Mouse (Mus musculus) left cerebral cortex, postnatal 14 days (tissue): ENCODE data around the gene Cfap73. TPM values are rescaled to one million over a fixed set of nuclear protein-coding genes. Genes with fewer than 3 reads are reported as not detected.

ENCODE experiments used
- DNase-seq, 2 experiments: peaks; one replicate each; pipeline ENCODE4 v3.0.0; 2021 to 2022; ENCODE audit warnings: low spot score in 2 of 2, mixed read lengths in 1 of 2
- intact Hi-C: fragments of 180-260 bp; cut with DNase I; formaldehyde crosslinking; loops from one replicate; pipeline ENCODE4 v1.15.1; 2025
- total RNA-seq, 2 experiments: library from RNA; stranded (reverse); gene quantifications; 2 replicates each; pipeline ENCODE4 v1.2.3; 2021

The Cfap73 gene
- total RNA-seq, 2 experiments from 2014 or later, result not detected

DNA sequence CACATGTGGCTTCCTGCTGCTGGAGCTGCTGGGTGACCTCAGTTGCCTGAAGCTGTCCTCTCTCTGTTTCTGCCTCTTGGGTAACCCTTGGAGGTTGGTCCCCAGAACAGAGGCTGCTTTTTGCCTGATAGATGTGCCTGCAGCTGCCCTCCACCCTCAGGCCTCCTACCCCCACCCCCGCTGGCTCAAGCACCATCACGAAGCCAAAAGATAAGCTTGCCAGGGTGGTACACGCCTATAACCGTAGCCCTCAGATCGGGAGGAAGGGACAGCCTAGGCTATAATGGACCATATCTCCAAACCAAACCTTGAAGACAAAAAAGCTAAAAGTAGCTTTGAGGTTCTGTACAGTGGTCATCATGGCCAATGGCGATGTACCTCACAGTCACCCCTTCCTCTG lies 34.4 kb downstream of the Cfap73 start:
- intact Hi-C loops, result loop anchor here (5.0 to 10.0 kb wide), 2 partner anchors 77 to 445 kb away; no protein-coding TSS in a partner anchor
- no peak for DNase-seq

DNA sequence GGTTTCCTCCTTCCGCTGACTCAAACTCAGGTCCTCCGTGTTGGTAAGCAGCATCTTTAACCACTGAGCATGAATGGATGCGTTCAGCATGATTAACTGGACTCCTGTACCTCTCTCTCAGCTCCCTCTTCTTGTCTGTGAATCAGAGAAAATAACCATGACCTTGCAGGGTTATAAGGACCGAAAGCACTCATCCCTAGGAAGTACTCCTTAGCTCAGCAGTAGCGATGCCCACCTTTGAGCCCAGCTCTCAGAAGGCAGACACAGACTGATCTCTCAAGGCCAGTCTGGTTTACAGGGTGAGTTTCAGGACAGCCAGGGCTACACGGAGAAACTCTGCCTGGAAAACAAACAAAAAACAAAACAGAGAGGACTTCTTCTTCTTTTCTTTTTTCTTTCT lies 39.5 kb downstream of the Cfap73 start:
- intact Hi-C loops, result no loop called here
- DNase-seq, result no peak

DNA sequence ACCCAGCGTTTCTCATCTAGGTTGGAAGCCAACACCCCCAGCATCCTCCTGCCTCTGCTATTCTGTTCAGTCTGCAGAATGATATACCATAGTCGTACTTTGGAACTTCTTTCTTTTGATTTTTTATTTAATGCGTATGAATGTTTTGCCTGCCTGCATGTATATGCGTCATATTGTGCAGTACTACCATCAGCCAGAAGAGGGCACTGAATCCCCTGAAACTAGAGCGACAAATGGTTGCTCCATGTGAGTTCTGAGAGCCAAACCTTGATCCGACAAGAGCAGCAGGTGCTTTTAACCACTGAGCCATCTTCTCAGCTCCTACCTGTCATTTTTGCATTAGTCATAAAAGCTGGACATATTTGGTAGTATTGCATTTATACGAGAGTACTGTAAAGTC lies 41.9 kb downstream of the Cfap73 start:
- intact Hi-C loops, result no loop called here
- DNase-seq, result peak in 1 of 2 experiments; percentile 64

DNA sequence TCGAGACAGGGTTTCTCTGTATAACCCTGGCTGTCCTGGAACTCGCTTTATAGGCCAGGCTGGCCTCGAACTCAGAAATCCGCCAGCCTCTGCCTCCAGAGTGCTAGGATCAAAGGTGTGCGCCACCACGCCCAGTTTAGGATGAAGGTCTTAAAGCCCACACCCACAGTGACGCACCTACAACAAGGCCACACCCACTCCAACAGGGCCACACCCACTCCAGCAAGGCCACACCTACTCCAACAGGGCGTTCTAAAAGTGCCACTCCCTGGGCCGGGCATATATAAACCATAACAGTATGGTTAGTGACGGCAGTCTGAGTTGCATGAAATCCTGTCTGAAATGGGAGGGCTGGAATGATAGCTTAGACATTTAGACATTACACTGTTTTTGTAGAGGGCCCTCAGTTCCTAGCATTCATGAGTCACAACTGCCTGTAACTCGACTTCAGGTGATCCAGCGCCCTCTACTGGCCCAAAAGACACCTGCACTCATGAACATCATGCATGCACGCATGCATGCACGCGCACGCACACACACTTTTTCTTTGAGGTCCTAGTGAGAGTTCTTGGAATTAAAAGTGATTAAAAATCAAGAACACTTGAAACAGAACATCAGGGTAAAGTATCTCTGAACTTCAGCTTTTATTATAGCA lies 43.6 kb downstream of the Cfap73 start:
- intact Hi-C loops, result no loop called here
- peak in 1 of 2 experiments; percentile 54 for DNase-seq

DNA sequence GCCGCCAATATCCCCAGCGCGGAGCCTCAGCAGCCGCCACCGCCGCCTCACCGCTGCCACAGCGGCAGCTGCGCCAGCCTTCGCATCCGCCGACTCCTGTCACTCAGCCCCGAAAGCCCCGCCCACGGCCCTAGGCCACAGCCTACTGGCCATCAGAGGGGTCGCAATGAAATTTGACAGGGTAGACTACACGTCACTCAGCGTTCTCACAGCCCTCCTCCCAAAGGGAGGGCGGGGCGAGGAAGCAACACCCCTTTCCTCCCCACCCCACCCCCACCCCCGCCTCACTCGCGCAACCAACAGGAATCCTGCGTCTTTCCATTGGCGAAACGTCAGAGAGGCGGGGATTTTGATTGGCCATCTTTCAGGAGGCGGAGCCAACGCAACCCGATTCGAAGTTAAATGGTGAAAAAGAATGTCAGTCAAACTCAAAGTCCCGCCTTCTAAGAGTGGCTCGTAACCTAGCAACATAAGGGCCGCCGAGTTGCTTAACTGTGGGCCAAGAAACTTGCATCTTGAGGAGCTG lies 45.4 kb downstream of the Cfap73 start, which contains the start of the genes Tpcn1 and Iqcd:
Gene Tpcn1, minus strand, starts transcription at position 105 of the 526 bp plus-strand sequence.
Gene Iqcd, plus strand, starts transcription at position 448 of the 526 bp plus-strand sequence.
- DNase-seq, result peak; percentile 99 to 100
- intact Hi-C loops, result loop anchor here (5.0 kb wide), 1 partner anchor 86 kb away; the partner anchor contains the start of gene Plbd2

DNA sequence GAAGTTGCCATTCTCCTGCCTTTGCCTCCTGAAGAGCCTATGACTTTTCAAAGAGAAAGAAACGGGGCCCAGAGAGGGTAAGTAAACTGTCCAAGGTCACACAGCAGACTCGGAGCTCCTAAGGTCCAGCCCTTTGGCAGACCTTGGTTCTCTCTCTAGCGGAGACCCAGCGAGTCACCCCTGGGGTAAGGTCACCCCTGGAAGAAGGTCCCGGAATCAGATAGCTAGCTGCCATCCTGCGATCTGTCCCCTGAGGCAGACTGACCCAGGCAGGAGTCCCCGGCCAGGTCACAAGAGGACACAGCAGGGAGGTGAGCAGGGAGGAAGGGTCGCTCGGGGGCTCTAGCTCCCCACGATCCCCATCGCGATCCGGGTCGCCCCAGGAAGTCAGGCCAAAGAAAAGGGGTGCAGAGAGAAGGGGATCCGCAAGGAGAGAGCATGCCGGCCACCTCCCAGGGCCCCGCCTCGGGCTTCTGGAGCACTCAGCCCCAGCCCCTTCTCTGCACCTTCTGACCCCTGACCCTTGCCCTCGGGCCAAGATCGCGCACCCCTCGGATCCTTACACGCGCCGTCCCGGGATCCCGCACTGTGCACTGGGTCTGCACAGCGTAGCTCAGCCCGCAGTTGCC lies 46.0 kb downstream of the Cfap73 start:
- intact Hi-C loops, result loop anchor here (5.0 kb wide), 1 partner anchor 86 kb away; the partner anchor contains the start of gene Plbd2
- no peak for DNase-seq

DNA sequence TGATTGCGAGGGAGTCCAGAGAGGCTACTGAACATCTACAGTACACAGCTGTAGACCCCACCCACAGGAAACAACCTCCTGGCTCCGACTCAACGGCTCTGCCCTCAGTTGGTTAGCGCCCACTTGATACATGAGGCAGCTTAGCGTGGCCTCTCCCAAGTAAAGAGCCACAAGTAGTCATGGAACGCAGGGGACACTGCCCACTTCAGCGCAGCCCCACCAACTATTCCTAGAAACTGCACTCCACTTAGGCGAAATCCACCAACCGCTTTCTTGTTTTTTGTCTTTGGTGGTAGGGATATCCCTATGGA lies 46.5 kb downstream of the Cfap73 start:
- intact Hi-C loops, result loop anchor here (5.0 kb wide), 1 partner anchor 85 kb away; the partner anchor contains the start of gene Plbd2
- no peak for DNase-seq

DNA sequence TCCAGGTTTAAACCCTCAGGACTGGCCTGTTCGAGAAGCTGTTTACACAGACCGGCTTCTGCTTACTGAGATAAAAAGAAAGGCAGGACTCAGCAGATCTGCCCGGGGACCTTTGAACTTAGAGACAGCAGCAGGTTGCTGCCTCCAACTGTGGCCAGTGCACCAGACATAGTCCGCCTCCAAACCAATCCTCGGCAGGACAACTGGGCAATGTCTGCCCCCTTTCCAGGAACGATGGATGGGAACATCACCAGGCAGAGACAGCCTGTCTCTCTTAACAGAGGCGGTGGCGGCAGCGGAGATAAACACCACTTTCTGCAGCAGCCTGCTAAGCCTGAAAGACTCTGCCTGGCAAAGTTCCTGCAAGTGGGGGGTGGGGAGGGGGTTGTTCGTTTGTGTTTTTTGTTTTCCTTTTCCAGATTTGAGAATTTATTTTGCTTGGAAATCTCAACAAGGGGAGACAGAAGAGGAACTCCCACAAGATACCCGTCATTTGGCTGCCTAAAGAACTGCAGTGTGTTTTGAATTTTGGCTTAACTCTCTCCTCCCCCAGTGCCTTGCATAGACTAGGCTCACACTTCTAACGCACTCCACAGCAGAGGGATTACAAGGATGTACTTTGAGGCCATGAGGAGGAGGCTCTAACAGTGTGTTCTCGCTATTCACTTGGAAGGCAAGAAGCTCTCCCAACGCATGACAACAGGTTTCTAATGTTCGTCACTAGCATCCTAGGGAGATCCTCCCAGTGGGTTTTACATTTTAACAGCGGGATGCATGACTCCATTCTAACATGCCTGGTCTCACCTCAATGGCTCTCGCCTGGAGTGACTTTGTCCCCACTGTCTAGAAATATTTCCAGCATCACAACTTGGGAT lies 47.1 kb downstream of the Cfap73 start:
- DNase-seq, result peak; percentile 44 to 81
- intact Hi-C loops, result loop anchor here (5.0 kb wide), 1 partner anchor 85 kb away; the partner anchor contains the start of gene Plbd2

DNA sequence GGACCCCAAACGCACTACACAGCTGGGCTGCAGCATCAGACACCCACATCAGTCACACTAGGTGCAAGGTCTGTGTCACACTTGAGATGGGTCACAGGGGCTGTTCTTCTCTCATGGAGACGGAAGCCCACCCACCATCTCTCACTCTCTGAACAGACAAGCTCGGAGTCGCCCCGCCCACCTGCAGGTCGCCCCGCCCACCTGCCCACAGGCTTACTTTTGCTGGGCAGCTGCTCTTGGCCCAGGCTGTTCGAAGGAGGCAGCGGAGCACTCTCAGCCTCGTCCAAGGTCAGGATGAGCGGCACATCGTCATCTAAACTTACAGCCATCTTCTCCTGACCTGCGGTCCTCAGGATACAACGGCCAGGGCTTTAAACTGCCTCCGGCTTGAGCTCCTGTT lies 49.1 kb downstream of the Cfap73 start:
- no peak for DNase-seq
- intact Hi-C loops, result loop anchor here (5.0 kb wide), 1 partner anchor 83 kb away; the partner anchor contains the start of gene Plbd2

DNA sequence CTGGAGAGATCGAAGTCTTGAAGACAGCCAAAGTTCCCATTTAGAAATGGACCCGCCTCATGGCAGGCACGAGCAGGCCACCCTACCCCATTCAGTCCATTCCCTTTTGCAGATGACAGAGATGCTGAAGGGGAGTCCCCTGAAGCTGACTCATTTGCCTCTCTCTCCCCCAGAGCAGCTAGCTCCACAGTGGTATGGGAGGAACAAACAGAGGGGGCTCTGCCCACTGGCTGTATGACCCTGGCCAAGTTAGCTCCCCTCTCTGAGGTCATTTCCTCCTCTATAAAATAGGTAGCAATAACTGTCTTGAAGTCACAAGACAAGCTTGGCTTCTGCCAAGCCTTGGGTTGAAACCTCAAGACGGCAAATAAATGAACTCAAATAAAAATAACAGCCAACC lies 50.5 kb downstream of the Cfap73 start:
- DNase-seq, result no peak
- intact Hi-C loops, result no loop called here

DNA sequence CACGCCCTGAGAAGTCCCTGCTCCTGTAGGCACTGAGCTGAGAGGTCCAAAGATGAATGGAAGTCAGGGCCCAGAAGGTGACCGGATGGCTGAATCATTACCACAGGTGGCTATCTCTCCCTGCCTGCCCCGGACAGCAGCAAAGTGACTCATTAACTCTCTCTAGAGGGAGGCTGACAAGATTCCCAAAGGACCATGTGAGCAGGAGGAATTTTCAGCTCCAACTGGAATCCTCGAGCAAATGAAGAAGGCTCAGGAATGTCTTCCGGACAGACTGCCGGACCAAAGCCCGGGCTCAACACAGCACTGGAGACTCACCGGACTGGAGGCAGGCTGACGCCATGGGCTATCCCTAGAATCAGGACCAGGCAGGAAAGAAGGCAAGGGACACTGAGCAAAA lies 52.0 kb downstream of the Cfap73 start:
- no peak for DNase-seq
- intact Hi-C loops, result no loop called here

DNA sequence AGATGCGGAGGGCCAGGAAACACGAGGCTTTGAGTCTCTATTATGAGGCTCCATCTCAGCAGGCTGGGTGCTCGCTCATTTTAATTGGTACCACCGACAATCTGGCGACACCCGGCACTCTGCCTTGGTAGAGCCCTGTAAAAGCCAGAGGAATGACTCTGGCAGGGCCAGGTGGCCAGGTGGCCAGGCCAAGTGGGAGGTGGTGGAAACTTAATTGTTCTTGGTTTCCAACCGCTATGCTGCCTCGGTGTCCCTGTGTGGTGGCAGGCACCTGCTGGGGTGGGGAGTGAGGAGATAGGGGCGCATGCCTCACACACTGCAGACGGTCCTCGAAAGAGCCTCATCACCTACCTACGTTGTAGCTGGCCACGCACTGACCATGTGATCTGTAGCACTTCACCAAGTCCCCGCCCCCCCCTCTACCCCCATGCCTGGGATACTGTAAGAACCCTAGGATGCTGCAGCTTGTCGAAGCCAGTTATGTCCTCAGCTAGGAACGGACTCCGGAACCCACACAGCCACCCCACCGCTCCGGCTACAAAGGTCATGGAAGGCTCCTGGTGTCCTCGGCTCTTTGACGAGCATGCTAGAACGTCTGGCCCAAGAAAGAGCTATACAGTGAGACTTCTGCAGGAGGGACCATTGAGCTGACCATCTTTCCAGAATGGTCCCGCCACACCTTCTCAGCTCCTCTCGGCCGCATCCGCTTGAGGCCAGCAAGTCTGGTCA lies 54.0 kb downstream of the Cfap73 start:
- no peak for DNase-seq
- intact Hi-C loops, result no loop called here

DNA sequence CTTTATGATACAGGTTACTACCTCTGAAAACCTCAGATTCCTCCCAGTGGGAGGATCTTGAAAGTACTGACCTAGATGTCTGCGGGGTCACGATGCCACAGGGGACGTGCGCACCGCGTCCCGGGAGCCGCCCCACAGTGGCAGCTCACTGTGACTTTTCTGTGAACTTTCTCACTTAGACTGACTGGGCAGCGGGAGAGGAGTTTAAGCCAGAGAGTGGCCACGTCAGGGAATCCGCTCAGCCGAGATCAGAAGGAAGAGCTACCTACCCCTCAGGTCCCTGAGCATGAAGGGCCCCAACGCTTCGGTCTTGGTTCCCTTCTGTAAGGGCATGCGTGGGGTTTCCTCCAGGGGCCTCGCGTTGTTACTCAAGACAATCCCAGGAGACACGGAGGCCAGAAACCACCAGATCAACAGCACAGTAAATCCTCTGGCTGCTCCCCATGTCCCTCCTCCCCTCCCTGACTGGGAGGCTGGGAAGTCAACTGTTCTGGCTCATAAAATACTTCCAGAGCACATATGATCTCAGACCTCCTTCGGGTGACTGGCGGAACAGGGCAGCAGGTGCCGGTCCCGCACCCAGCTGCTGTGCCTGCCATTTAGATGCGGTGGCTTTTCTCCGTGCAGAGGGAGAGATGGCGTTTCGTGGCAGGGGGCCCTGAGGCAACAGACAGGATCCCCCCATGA lies 54.7 kb downstream of the Cfap73 start:
- no peak for DNase-seq
- intact Hi-C loops, result no loop called here

DNA sequence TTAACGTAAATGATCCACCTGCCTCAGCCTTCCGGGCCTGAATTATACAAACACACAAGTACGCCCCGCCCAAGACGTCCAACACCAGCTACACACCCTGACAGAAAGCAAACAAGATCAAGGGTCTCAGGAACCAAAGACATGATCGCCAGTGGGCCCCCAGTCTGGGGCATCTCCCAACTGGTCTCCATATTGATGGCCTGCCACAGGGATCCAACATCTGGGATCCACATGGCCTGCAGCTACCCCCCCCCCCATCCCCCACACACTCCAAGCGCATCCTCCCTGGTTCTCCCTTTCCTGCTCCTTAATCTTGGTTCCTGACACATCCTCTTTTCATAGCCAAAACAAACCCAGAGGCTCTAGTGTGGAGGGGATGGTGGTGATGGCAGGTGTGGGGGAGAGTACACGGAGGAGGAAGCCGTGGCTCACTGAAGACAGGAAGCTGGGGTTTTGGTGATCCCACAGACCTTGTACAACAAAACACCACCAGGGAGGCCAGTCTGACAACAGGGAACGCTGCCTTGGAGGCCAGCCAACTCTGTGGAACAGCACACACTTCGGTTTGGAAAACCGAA lies 55.4 kb downstream of the Cfap73 start:
- intact Hi-C loops, result no loop called here
- no peak for DNase-seq
